Mouse (Mus musculus): ENCODE measurements around the gene Pam16. TPM values are rescaled to one million over a fixed set of nuclear protein-coding genes. Genes with fewer than 3 reads are reported as not detected.
"Not testable (repeated sequence)": the region's sequence is repeated elsewhere in the genome, so short reads cannot be mapped to it uniquely, and the experiment has no call there.

Pam16 gene
- polyA plus RNA-seq, 1 experiment: 41.8 TPM

DNA sequence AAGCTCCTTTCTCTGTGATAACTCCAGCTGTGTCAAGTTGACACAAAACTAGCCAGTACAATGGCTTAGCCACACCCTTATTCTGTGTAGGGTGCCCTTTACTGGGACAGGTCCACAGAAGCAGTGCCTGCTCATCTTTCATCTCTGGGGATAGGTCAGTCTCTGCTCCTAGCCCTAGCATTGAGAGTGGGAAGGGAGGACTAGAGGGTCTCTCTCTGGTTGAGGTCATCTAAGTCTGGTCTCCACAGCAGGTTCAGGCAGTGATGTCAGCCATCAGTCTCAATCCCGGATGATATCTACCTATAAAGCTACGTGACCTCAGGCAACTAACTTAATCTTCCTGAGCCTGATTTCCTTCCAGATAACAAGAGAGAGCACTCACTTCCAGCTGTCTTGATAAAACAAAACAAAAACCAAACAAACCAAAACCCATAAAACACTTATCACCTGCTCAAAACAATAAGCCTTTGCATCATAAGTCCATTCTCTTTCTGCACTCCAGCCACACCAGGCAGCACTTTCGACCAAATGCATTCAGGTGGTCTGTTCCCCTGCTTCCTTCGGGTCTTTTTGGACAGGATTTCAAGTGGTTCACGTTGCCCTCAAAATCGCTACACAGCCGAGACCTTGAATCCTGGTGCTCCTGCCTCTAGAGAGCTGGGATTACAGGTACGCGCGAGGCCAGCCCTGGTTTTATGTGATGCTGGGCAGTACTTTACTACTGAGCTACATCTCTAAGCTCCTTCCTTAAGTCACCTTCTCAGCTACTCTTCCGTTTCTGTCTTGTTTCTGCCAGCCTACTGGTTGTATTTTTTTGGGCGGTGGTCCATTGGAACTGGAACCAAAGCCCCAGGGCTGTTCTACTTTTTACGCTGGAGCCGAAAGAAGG is 38.9 kb downstream of the Pam16 start:
- Histone ChIP-seq H3K27ac (ENCODE audit: insufficient read depth, low read depth, low read length) (peak overlapping the region; percentile 85), H3K4me1 (ENCODE audit: control insufficient read depth, insufficient read depth, low read length) (peaks cover 10% of the 10 kb centered on the region), H3K27me3 (replicated peaks; ENCODE audit: control insufficient read depth, insufficient read depth, low read length) (no peaks in the 10 kb centered on the region), H3K4me3 (ENCODE audit: insufficient read depth, low read depth, low read length) (peak overlapping the region; percentile 58), H3K36me3 (ENCODE audit: control insufficient read depth, insufficient read depth, low read length) (no peaks in the 10 kb centered on the region)
- TF ChIP-seq CTCF (conservative IDR thresholded peaks at IDR 0.05; ENCODE audit: insufficient read depth, insufficient read length, low read depth, low read length): no peak
- TF ChIP-seq POLR2A (IDR thresholded peaks at IDR 0.05; ENCODE audit: low read depth, low read length): no peak
- no peak for DNase-seq
- WGBS: 11% methylated on average over 14 of the region's 14 CpGs

DNA sequence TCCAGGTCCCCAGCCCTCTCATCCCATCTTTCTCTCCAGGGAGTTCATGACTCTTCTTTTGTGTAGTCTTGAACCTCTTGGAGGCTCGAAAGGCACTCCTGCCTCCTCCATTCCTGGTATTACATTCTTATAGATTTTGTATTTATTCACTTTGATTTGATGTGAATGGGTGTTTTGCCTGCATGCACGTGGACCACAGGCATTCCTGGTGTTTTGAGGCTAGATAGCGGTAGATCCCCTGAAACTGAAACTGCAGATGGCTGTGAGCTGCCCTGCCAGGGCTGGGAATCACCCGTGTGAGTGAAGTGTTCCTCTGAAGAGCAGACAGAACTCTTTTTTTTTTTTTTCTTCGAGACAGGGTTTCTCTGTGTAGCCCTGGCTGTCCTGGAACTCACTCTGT is 40.4 kb downstream of the Pam16 start:
- H3K4me3 ChIP-seq (ENCODE audit: insufficient read depth, low read depth, low read length): no peak overlapping the region

DNA sequence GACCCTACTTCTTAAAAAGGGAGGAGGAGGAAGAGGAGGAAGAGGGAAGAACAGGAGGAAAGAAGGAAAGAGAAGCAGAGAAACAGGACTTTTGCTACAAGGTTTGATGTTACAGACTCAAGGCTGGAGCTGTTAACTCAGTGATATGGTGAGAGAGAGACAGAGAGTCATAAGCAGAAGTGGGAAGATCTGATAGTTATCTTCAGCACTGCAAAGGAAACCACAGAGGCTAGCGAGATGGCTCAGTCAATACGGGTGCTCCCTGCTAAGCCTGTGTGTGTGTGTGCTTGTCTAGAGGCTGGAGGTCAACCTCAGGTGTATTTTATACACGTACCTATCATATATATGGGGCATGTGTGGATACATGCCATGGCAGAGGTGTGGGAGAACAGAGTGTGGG is 41.0 kb downstream of the Pam16 start:
- Histone ChIP-seq H3K27me3 (replicated peaks; ENCODE audit: control insufficient read depth, insufficient read depth, low read length) (no peaks in the 10 kb centered on the region), H3K4me1 (ENCODE audit: control insufficient read depth, insufficient read depth, low read length) (peaks cover 10% of the 10 kb centered on the region), H3K27ac (ENCODE audit: insufficient read depth, low read depth, low read length) (no peak overlapping the region), H3K36me3 (ENCODE audit: control insufficient read depth, insufficient read depth, low read length) (no peaks in the 10 kb centered on the region), H3K4me3 (ENCODE audit: insufficient read depth, low read depth, low read length) (no peak overlapping the region)
- TF ChIP-seq POLR2A (IDR thresholded peaks at IDR 0.05; ENCODE audit: low read depth, low read length) (no peak), CTCF (conservative IDR thresholded peaks at IDR 0.05; ENCODE audit: insufficient read depth, insufficient read length, low read depth, low read length) (no peak)
- no peak for DNase-seq
- WGBS: 88% methylated on average over 3 of the region's 3 CpGs

More for the DNA sequence above, 40.4 kb downstream of the Pam16 start:
- TF ChIP-seq CTCF (conservative IDR thresholded peaks at IDR 0.05; ENCODE audit: insufficient read depth, insufficient read length, low read depth, low read length) (no peak), POLR2A (IDR thresholded peaks at IDR 0.05; ENCODE audit: low read depth, low read length) (no peak)
- peaks cover 10% of the 10 kb centered on the region for H3K4me1 ChIP-seq (ENCODE audit: control insufficient read depth, insufficient read depth, low read length)
- H3K27ac ChIP-seq (ENCODE audit: insufficient read depth, low read depth, low read length): no peak overlapping the region
- no peaks in the 10 kb centered on the region for H3K27me3 ChIP-seq (replicated peaks; ENCODE audit: control insufficient read depth, insufficient read depth, low read length)
- no peak for DNase-seq
- no peaks in the 10 kb centered on the region for H3K36me3 ChIP-seq (ENCODE audit: control insufficient read depth, insufficient read depth, low read length)
- 71% methylated on average over 5 of the region's 5 CpGs for WGBS

DNA sequence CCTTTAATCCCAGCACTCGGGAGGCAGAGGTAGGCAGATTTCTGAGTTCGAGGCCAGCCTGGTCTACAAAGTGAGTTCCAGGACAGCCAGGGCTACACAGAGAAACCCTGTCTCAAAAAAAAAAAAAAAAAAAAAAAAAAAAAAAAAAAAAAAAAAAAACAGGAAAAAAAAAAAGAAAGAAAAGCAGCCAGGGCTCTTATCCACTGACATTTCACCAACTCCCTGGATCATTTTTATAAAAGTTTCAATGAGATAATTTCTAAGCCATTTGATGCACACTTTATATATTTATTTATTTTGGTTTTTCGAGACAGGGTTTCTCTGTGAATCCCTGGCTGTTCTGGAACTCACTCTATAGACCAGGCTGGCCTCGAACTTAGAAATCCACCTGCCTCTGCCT is 43.6 kb downstream of the Pam16 start:
- not testable (repeated sequence) for H3K27ac ChIP-seq (ENCODE audit: insufficient read depth, low read depth, low read length); H3K4me1 ChIP-seq (ENCODE audit: control insufficient read depth, insufficient read depth, low read length); H3K4me3 ChIP-seq (ENCODE audit: insufficient read depth, low read depth, low read length); H3K36me3 ChIP-seq (ENCODE audit: control insufficient read depth, insufficient read depth, low read length); H3K27me3 ChIP-seq (replicated peaks; ENCODE audit: control insufficient read depth, insufficient read depth, low read length); DNase-seq
- 97% methylated on average over 4 of the region's 4 CpGs for WGBS

DNA sequence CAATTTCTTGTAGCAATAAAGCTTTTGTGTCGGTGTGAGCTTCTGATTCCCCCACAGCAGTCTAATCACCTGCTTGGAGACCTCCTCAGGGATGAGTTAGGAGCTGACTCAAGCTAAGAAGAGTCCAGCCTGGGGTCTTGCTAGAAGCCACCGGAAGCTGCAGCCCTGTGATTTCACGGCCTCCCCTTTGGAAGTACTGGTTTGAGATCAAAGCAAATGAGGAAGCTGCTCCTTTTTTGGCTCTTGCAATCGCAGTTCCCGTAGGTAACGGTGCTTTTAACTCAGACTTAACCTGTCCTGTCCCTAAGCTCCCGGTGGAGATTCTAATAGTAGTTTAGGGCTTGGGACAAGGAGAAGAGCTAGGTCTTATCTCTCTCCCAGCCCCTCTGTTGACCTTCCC is 46.2 kb downstream of the Pam16 start:
- 69% methylated on average over 7 of the region's 7 CpGs for WGBS
- H3K36me3 ChIP-seq (ENCODE audit: control insufficient read depth, insufficient read depth, low read length): no peaks in the 10 kb centered on the region
- no peaks in the 10 kb centered on the region for H3K4me1 ChIP-seq (ENCODE audit: control insufficient read depth, insufficient read depth, low read length)
- no peak for TF ChIP-seq POLR2A (IDR thresholded peaks at IDR 0.05; ENCODE audit: low read depth, low read length)
- no peak for TF ChIP-seq CTCF (conservative IDR thresholded peaks at IDR 0.05; ENCODE audit: insufficient read depth, insufficient read length, low read depth, low read length)
- no peak for DNase-seq
- no peak overlapping the region for H3K4me3 ChIP-seq (ENCODE audit: insufficient read depth, low read depth, low read length)
- no peaks in the 10 kb centered on the region for H3K27me3 ChIP-seq (replicated peaks; ENCODE audit: control insufficient read depth, insufficient read depth, low read length)
- no peak overlapping the region for H3K27ac ChIP-seq (ENCODE audit: insufficient read depth, low read depth, low read length)

DNA sequence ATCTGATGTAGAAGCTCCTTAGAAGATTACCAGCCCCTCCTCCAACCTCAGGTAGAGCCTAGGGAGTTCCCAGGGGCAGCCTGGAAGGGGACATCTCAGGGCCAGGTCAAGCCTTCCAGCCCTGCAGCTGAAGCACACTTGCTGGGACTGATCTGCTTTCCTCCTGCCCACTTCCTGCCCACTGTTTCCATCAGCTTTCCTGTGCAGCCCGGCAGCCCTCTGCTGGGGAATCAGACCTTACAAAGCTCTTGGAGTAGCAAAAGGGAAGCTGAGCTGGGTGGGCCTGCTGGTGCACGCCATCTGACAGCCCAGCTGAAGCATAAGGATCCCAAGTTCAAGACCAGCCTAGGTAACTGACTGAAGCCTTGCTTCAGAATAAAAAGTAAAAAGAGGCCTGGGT is 47.9 kb downstream of the Pam16 start:
- TF ChIP-seq POLR2A (IDR thresholded peaks at IDR 0.05; ENCODE audit: low read depth, low read length): no peak
- TF ChIP-seq CTCF (conservative IDR thresholded peaks at IDR 0.05; ENCODE audit: insufficient read depth, insufficient read length, low read depth, low read length): no peak
- Histone ChIP-seq H3K4me3 (ENCODE audit: insufficient read depth, low read depth, low read length) (no peak overlapping the region), H3K4me1 (ENCODE audit: control insufficient read depth, insufficient read depth, low read length) (no peaks in the 10 kb centered on the region), H3K36me3 (ENCODE audit: control insufficient read depth, insufficient read depth, low read length) (no peaks in the 10 kb centered on the region), H3K27ac (ENCODE audit: insufficient read depth, low read depth, low read length) (no peak overlapping the region), H3K27me3 (replicated peaks; ENCODE audit: control insufficient read depth, insufficient read depth, low read length) (no peaks in the 10 kb centered on the region)
- WGBS: 47% methylated on average over 2 of the region's 2 CpGs
- DNase-seq: no peak

DNA sequence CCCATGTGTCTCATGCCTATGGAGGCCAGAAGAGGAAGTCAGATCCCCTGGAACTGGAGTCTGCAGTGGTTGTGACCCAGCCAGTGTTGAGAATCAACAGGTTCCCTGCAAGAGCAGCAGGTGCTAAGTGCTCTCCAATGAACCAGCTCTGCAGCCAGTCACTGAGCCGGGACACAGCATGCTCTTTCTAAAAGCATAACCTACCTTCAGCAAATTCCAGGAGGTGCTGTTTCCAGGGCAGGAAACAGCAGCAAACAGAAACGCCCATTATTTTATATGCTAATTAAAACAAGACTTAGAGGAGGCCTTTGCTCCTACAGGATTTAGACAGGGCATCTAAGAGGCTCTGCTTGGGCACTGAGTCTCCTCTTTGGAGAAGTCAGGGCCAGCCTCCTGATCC is 48.8 kb downstream of the Pam16 start:
- WGBS: 45% methylated on average over 2 of the region's 2 CpGs
- no peak for TF ChIP-seq CTCF (conservative IDR thresholded peaks at IDR 0.05; ENCODE audit: insufficient read depth, insufficient read length, low read depth, low read length)
- no peak for TF ChIP-seq POLR2A (IDR thresholded peaks at IDR 0.05; ENCODE audit: low read depth, low read length)
- no peaks in the 10 kb centered on the region for H3K4me1 ChIP-seq (ENCODE audit: control insufficient read depth, insufficient read depth, low read length)
- no peak overlapping the region for H3K27ac ChIP-seq (ENCODE audit: insufficient read depth, low read depth, low read length)
- H3K4me3 ChIP-seq (ENCODE audit: insufficient read depth, low read depth, low read length): no peak overlapping the region
- H3K27me3 ChIP-seq (replicated peaks; ENCODE audit: control insufficient read depth, insufficient read depth, low read length): no peaks in the 10 kb centered on the region
- no peak for DNase-seq
- H3K36me3 ChIP-seq (ENCODE audit: control insufficient read depth, insufficient read depth, low read length): no peaks in the 10 kb centered on the region

All from kidney, adult 2 months (tissue).